Mouse (Mus musculus) fibroblast of lung, adult 2 months (primary cell): Measurements from ENCODE around the gene Capn10.
A peak's percentile ranks its signal among the peaks of the same experiment; 100 is the strongest.

Source experiments
- DNase-seq: peaks from one replicate; pipeline ENCODE4 v3.0.0-alpha.2; 2011; ENCODE audit warnings: low read depth

Gene Capn10

GRCm38 (mm10) chr1:92934182-92934827 lies at the start of gene Capn10:
Gene Capn10, plus strand, starts transcription at chr1:92934376.
- peak; percentile 96 for DNase-seq

DNA sequence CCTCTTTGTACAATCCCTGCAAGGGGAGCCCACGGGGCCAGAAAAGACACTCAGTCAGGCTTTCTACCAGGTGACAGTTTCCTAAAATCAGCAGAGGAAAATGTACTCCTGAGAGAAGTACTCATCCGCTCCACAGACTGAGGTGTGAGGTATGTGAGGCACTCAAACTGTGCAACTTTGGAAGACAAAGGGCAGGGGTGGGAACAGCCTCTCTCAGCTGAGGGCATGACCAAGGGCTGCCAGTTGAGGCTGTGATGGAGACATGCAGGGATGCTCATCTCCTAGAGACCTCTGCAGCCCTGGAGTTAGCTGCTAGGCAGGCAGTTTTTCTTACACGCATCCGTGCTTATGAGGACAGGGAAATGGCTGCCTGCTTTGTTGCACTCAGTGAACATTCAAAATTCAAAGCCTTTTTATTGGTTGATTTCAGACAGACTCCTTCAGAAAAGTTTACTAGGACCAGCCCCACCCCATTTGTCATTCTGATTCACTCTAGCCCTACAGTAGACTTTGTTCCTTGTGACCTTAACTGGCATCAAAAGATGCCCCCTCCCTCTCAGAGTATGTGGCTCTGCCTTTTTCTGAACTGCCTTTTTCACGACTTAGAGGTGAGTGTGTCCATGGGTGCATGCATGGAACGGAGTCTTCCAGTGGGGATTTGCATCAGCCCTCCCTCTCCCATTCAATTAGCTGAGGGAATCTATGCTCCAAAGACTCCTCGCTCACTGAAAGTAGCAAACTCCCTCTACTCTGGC lies 45.1 kb upstream of the Capn10 start:
- no peak for DNase-seq

GRCm38 (mm10) chr1:92892791-92893190 lies 41.4 kb upstream of the Capn10 start:
- DNase-seq = no peak

DNA sequence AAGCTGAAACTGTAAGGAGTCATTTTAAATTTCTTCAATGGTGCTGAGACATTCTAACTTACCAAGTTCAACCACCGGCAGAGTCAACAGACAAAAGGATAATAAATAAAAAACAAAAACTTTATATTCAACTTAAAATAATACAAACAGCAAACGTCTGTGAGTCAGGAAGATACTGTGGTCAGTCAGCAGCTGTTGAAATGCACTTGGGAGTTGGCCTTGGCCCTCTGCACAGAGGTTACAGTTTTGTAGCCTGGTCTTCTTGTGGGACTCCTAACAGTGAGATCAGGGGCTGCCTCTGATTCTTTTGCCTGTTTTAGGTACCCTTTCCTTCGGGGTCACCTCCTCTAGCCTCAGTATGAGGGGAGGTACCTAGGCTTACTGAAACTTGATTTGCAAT lies 40.3 kb upstream of the Capn10 start:
- no peak for DNase-seq

DNA sequence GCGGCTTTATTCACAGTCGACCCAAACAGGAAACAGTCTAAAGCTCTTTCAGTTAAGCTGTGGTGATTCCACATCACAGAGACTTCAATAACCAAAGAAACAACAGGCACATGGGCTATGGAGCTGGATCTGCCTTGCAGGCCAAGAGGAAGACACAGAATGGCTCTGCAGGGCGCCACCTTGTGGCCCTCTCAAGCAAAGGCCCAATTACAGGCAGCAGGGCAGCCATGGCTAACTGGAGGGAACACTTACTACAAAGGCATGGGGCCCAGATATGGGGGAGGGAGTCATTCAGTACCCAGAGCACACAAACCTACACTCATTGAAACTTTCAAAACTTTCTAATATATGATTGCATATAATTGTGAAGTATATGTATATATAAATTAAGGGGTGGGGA lies 39.1 kb upstream of the Capn10 start:
- peak; percentile 44 for DNase-seq

DNA sequence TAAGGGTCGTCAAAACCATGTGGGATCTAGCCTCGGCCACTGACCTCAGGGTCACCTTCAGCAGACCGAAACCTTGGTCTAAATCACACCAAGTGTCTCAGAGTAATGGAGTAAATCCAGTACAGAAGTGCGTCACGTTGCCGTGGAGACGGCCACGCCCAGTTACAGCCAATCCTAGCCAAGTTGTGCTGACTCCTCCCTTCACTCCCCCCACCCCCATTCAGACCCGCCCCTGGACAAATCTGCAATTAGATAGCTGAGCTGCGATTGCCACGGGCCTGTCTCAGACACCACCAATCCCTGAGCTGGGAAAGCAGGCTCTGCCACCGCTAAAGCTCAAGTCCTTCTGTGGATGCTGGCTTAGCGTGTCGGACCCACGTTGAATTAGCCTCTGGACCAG lies 31.4 kb upstream of the Capn10 start, which contains the start of gene Ankmy1:
Gene Ankmy1 (minus strand): TSS at position 121 of the 400 bp plus-strand sequence.
- no peak for DNase-seq

DNA sequence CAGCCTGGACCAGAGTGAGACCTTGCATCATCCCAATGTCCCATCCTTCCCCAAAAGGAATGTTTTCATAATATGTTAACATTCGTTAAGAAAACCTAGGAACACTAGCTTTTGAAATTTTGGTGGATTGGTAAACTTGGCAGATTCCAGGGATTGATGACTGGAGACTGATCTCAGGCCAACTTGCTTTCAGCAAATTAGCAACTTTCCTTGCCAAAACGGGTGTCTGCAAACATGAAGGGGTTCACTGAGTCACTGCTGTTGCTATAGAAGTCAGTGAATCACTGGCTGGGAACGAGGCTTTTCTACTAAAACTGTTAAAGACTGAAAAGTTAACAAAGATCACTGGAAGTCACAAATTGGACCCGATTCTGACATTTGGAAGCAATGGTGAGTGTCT lies 30.5 kb upstream of the Capn10 start:
- DNase-seq = peak; percentile 95

DNA sequence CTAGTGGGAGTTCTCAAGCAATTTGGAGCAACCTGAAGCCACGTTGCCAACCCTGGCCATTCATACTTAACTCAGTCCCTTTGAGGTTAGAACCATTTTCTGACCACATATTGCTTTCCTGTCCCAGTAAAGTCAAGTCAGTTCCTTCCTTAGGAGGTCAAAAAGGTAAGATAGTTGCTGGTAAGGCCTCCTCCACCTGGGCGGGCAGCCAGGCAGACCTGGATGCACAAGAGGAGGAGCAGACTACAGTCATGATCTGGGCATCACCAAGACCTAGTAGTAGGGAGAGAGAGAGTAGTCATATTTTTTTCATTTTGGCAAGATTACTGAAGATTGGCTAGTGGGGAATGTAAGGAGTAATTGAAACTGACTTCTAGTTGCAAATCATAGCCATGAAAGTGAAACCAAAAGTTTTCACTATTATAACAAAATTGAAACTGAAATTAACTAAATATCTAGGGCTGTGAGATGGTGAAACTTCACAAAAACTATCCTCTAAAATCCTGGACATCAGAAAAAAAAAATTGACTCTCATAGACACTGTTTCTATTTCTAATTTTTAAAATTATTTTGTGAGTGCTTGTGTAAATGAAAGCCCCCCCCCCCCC lies 28.4 kb upstream of the Capn10 start:
- DNase-seq = no peak

GRCm38 (mm10) chr1:92906779-92907631 lies 27.2 kb upstream of the Capn10 start, which contains the start of gene Dusp28:
Gene Dusp28, plus strand, starts transcription at chr1:92906981.
- peak; percentile 86 for DNase-seq

DNA sequence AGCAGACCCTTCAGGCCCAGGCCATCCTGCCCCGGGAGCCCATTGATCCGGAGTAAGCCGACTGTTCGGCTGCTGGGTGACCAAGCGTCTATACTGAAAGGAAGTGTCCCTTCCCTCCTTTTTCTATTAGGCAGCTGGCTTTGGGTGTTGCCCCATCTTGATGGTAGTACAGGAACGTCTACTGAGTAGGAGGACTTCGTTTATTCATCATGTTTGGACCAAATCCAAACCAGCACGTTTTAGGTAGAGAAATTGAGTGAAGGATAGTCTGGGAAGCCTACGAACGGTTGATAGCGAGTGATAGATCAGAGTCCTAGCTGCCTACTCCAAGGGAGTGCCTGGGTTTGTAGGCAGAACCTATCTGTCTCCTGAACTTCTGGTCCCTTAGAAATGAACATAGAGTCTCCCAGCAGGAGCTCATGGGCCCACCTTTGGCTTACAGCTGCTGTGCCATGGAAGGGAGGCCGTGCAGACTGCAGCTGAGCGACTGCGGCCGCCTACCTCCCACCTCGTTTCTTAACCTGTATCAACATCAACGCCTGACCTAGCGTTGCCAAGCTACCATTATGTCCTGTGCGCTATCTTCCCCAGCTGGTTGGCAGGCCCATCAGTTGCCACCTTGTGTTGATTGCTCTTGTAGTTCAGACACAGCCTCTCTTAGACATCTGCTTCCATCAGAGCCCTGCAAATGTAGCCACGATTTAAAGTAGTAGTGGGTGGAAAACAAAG lies 26.4 kb upstream of the Capn10 start:
- DNase-seq = no peak

GRCm38 (mm10) chr1:92908664-92909063 lies 25.5 kb upstream of the Capn10 start:
- no peak for DNase-seq

- DNase-seq = no peak
These were observed 25.1 kb upstream of the Capn10 start for GRCm38 (mm10) chr1:92909068-92909467.

DNA sequence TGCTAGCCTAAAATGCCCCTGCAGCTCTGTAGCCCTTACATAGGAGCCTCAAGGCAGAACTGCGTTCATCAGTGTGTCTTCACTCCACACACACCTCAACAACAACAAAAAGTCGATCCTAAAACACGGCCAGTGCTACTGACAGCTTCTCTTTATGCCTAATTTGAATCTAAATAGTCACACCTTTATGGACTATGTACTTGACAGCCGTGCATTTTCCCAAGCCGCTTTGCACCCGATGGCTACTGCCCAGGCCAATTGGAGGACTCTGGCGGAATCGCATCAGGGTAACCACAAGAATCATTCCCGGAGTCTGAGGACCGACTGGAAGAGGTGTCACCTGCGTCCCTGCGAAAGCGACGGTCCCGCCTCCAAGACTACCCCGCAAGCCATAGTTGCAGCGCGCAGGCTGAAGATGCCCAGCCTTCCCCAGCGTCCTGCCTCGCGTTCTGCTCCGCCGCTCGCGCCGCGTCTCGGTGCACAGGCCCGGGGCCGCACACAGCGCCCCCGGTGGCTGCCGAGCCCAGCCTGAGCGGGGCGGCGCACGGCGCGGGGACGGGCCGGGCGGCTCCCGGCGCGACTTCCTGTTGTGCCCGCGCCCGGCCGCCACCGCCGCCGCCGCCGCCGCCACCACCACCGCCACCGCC lies 23.8 kb upstream of the Capn10 start, which contains the start of gene Rnpepl1:
Gene Rnpepl1 (plus strand): TSS at position 545 of the 647 bp plus-strand sequence.
- DNase-seq = no peak

DNA sequence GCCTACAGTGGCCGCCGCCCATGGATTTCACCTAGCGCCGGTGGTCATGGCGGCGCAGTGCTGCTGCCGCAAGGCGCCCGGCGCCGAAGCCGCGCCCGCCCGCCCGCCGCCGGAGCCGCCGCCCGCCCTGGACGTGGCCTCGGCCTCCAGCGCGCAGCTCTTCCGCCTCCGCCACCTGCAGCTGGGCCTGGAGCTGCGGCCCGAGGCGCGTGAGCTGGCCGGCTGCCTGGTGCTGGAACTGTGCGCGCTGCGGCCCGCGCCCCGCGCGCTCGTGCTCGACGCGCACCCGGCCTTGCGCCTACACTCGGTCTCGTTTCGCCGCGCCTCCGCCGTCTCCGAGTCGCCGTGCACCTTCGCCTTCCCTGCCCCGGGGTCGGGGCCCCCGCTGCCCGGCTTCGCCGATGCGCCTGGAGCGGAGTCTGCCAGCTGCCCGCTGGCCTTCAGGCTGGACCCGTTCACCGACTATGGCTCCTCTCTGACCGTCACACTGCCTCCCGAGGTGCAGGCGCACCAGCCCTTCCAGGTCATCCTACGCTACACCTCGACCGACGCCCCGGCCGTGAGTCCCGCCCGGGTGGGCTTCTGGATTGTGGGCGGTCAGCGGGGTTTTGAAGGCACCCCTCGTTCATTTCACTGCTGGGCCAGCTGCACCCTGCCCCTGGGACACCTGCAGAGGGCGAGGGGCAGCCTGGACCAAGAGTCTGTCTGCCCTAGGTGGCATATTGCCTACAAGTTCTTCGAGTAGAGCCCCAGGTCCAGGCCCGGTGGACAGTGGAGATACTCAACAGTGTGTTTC lies 23.1 kb upstream of the Capn10 start:
- no peak for DNase-seq

DNA sequence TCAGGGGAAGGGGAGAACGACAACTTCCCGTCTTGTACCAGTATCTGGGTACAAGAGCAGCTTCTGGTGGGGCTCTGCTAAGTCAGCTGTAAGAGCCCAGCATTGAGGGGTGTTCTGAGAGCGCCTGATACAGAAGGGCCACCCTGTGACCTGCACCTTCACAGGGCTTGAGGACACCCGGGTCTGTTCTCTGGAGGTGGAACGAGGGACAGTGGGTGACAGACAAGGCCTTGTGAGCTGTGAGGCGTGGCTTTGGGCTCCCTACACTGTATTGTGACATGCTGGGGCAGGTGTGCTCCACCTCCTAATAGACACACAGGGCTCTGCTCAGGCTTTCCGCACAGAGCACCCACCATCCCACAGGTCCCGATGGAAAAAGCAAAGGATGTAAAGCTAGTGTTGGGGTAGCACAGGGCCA lies 22.4 kb upstream of the Capn10 start:
- no peak for DNase-seq

DNA sequence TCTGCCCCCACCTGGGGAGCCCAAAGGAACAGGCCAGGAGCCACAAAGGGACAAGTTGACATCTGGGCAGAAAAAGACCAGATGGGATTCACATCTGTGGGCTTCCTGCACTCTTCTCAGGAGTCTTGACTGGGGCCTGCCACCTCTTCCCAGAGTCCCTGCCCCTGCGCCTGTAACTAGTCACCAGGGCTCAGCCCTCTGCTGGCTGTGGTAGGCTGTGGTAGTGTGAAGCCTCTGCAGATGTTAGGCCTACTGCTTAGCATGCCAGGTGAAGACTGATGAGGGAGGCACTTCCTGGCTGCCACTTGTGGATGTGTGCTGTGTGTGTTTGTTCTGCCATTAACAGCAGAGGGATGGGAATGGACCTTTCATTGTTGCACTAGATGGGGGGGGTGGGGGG lies 21.9 kb upstream of the Capn10 start:
- no peak for DNase-seq

DNA sequence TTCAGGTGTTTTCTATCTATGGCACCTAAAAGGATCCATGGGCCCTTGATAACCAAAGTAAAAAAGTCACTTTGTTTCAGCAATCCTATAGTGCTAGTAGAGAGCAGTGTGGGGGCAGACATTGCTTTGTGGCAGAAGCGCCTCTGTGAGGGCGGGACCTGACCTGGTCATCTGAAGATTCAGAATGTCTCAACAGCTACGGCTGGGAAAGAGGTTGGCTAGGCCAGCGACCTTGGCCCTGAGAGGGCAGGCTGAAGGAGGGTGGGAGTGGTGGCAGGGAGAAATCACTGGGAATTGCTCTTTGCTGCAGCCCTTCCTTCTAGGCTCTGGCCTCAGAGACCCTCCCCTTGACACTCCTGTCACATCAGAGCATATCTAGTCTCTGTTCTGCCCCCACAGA lies 19.9 kb upstream of the Capn10 start:
- no peak for DNase-seq

DNA sequence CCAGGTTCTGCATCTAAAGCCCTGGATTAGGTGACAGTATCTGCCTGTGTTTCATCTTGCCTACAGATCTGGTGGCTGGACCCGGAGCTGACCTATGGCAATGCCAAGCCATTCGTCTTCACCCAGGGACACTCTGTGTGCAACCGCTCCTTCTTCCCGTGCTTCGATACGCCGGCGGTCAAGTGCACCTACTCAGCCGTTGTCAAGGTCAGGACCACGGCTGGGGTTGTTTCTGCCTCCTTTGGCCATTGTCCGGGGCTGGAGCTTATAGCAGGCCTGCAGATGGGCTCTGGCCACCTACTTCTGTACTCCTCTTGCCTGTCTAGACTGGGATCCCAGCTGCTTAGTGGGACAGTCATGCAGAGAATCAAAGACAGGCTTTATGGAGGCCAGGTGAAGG lies 19.2 kb upstream of the Capn10 start:
- DNase-seq = no peak

DNA sequence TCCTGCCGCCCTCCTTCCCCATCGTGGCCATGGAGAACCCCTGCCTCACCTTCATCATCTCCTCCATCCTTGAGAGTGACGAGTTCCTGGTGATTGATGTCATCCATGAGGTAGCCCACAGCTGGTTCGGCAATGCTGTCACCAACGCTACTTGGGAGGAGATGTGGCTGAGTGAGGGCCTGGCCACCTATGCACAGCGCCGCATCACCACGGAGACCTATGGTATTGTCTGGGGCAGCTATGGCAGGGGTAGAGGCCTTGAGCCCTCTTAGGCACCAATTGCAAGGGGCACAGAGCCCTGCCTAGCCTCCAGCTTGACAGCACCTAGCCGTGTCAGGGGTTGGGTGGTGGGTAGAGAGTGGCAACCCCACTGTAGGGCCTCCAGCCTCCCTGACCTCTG lies 17.5 kb upstream of the Capn10 start:
- no peak for DNase-seq

DNA sequence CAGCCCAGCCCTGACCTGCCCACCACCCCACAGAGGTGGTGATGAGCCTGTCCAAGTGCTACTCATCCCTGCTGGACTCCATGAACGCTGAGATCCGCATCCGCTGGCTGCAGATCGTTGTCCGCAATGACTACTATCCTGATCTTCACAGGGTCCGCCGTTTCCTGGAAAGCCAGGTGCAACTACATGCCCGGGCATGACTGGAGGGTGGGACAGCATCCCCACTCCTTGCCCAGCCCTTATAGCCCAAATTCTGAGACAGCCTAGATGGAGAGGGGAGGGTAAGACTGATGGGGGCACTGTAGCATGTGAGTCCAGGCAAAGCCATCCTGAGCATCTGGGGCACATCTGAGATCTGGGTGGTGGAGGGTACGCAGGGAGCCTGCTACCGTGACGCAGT lies 15.0 kb upstream of the Capn10 start:
- DNase-seq = no peak
